Mouse (Mus musculus): ENCODE measurements around the gene Grm4. TPM values are rescaled to one million over a fixed set of nuclear protein-coding genes. Genes with fewer than 3 reads are reported as not detected.

The Grm4 gene
- 0.05 TPM in 1 of 2 replicates, not detected in the other for total RNA-seq (2017)

DNA sequence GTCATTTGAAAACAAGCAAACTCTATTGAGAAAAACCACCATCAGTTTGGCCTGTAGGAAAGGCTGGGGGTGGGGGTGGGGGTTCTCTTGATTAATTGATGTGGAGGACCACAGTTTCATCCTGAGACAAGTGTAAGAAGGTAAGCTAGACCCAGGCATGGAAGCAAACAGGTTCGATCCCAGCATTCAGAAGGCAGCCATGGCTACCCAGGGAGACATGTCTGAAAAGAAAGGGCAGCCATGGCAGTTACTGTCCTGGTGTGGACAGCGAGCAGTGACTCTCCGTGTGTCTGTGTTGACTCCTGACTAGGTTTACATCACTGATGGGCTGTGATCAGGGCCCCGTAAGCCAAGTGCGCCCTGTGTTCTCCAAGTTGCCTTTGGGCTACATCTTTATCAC lies at the start of gene Grm4:
TSS of gene Grm4 (minus strand) at position 101 of the 400 bp plus-strand sequence.
- no peak for ATAC-seq (replicated peaks; ENCODE audit: low read depth, poor library complexity, severe bottlenecking)

DNA sequence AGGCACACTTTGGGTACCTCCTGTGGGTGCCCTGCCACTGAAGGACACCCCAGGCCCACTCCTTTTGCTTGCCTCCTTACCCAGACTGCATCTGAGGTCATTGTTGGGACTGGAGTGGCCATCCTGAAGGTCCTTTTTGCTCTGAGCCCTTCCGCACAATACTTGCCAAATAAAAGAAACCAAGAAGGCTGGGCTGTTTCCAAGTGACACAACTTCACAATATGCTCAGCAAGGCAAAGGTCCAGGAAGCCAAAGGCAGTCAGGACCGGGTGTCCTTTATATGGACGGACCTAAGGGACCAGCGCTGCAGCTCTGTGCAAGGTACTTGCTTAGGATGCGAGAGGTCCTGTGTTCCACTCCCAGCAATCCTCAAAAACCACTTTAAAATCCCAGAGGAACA lies 47.0 kb upstream of the Grm4 start:
- no peak for ATAC-seq (replicated peaks; ENCODE audit: low read depth, poor library complexity, severe bottlenecking)

DNA sequence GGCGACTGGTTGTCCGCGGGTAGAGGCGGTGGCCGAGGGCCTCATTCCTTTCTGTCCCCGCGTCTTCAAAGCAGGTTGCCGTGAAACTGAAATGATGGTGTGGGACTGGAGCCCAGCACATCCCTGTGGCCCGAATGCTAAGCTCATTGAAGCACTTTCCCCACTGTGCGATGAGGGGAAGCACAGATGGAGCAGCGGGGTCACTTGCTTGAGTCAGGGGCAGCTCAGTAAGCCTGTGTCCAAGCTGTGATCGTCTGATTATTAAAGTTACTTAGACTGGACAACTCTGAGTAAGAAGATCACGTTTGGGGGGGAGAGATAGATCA lies 44.7 kb upstream of the Grm4 start:
- no peak for ATAC-seq (replicated peaks; ENCODE audit: low read depth, poor library complexity, severe bottlenecking)

DNA sequence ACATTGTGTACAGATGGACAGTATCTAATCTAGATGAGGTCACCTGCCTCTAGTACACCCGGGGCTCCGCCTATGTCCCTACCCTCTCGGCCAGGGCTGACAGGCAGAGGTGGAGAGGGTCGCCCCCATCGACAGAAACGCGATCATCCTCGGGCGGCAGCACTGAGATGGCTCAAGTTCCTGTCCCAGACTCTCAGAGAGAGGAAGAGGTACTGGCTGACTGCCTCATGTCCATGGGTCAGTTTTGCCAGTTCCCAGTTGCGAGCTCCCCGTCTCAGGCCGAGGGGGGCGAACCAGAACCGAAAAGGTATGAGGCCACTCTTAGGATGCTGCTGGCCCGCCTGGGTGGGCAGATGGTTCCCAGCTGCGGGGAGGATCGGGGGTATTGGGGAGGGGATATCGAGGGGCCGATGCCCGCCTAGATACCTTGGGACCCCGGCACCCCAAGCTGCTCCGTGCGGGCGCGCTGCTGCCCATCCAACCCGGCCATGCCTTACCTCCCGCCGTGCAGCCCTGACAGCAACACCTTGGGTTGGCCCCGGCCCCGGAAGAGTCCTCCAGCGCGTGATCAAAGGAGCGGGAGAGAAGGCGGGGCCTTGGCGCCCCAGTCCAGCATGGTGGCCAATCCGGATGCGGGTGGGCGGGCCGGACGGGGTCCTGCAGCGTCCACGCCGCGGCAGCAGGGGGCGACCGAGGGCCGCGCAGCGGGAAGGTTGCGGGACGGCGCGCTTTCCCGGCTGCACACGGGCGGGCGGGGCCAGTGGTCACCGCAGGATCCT lies 44.1 kb upstream of the Grm4 start, which contains the start of gene AI413582:
TSS of gene AI413582 (minus strand) at position 594 of the 779 bp plus-strand sequence.
- ATAC-seq (replicated peaks; ENCODE audit: low read depth, poor library complexity, severe bottlenecking), result peak; percentile 74

DNA sequence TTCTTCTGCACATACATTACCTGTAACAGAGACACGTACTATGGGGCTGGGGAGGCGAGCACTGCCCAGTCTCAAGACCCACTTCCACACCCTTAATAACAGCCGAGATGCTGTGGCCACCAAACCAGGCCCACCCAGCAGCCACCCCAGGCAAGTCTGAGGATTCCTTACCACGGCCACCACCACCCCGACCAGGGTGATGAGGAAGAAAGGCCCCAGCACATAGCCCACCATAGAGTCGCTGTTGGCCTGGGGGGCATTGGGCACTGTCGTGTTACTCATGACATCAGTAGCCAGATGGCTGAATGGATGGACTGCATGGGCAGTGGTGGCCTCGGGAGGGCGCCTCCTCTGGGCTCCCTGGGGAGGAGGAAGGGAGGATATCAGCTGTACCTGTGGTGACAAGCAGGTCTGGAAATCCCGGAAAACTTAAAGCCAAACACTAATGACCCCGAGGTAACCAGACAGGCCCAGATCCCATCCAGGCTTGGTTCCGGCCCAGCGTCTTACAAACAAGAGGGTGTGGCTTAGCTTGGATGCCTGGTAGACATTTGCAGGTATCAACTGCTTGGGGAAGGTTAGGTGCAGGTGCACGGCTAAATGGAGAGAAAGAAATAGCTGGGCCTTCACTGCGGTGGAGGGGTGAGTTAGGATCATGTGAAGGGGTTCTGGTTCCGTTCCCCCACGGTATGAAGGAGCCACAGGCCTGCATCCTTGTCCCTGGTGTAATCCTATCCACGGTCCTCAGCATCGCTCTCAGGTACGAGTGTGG lies 43.4 kb upstream of the Grm4 start:
- ATAC-seq (replicated peaks; ENCODE audit: low read depth, poor library complexity, severe bottlenecking), result no peak

DNA sequence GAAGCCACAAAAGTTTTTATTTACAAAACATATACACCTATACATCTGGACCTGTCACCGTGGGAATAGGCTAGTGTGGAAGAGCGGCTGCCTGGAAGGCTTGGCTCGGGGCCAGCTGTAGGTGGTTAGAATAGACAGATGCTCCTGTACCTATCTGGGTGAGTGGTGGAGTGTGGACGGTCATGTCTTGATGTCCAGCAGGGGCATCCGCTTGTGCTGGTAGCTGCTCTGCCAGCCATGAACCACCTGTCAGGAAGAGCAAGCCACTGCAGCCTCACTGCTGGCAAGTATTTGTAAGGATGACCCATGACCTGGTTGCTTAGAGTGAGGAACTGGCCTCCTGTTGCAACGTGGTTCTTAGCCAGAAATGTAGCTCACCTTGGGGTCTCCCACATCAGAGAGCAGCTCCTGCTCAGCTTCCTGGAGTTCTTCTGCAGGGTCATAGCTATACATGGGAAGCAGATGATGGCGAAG lies 42.6 kb upstream of the Grm4 start:
- no peak for ATAC-seq (replicated peaks; ENCODE audit: low read depth, poor library complexity, severe bottlenecking)

DNA sequence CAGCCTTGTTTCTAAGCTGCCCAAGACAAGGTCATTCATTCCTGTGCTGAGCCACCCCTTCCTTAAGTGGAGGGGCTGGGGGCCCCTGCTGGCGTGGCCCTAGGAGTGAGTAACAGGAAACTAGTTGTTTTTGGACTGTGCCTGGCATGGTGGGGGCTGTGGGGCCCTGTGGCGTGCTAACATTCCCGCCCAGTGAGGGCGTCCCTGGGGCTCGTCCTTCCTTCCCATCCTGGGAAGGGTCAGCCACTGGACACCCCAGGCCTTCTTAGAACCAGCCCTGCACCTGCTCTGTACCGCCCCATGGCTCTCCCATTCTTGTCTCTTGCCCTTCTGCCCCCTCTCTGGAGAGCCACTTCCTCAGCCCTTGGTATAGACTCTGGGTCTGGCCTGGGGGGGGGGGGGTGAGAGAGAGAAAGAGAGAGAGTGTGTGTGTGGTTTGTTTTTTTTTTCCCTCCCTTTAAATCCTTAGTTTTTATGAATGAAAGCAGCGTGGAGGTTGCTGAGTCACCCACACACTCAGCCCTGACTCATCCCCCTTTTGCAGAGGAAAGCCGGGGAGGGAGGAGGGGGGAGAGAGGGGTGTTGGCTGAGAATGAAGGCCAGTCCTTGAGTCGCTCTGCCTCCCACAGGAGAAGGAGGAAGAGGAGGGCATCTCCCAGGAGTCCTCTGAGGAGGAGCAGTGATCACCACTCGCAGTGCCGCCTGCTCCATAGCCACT lies 40.8 kb upstream of the Grm4 start:
- ATAC-seq (replicated peaks; ENCODE audit: low read depth, poor library complexity, severe bottlenecking), result 0 out of 2 replicates have a peak, but pooled peaks have one; percentile 4

DNA sequence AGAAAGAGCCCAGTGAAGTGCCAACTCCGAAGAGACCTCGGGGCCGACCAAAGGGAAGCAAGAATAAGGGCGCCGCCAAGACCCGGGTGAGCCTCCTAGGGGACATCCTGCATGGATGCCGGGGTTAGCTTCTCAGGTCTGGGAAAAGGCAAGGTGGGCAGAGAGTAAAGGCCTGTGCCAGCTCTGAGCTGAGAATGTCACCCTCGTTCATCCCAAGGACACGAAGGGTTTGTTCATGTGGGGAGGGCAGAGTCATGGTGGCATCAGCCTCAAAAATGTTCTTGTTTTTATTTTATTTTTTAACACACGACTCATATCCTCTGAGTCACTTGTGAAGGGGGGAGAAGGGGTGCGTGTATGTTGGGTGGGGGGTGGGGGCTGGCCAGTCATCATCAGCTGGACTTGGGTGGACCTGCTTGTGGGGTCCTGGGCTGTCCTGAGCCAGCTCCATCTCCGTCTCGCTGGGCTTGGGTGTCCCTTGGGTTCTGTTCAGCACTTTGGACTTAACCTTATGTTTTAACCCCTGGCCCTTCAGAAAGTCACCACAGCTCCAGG lies 39.8 kb upstream of the Grm4 start:
- no peak for ATAC-seq (replicated peaks; ENCODE audit: low read depth, poor library complexity, severe bottlenecking)

DNA sequence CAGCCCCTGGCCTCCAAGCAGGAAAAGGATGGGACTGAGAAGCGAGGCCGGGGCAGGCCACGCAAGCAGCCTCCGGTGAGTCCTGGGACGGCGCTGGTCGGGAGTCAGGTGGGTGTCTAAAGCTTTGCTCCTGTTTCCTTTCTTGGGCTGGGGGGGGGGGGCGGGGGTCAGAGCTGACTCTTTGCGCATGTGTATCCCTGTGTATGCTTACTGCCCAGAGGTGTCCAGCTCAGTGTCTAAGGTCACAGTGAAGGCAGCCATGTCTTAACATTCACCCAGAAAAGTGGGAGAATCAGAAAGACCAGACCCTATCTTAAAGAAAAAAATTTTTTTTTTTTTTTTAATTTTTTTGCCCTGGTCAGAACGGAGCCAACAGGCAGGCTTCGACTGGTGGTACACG lies 38.4 kb upstream of the Grm4 start:
- ATAC-seq (replicated peaks; ENCODE audit: low read depth, poor library complexity, severe bottlenecking), result no peak

DNA sequence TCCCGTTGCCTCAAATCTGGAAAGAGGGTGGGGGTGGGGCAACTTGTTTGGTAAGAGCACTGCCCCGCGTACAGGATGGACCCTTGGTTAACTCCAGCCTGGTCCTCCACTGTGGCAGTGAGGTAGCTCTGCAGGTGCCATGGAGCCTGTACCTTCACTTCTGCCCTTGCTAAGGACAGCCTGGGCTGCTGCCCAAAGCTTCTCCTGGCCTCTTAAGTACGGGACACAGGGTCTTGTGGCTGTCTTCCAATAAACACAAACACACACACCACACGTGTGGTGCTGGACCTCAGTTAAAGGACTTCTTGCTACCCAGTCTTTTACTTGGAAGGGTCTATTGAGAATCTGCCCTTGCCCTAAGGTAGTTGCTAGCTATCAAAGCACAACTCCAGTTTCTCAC lies 37.6 kb upstream of the Grm4 start:
- ATAC-seq (replicated peaks; ENCODE audit: low read depth, poor library complexity, severe bottlenecking), result no peak

DNA sequence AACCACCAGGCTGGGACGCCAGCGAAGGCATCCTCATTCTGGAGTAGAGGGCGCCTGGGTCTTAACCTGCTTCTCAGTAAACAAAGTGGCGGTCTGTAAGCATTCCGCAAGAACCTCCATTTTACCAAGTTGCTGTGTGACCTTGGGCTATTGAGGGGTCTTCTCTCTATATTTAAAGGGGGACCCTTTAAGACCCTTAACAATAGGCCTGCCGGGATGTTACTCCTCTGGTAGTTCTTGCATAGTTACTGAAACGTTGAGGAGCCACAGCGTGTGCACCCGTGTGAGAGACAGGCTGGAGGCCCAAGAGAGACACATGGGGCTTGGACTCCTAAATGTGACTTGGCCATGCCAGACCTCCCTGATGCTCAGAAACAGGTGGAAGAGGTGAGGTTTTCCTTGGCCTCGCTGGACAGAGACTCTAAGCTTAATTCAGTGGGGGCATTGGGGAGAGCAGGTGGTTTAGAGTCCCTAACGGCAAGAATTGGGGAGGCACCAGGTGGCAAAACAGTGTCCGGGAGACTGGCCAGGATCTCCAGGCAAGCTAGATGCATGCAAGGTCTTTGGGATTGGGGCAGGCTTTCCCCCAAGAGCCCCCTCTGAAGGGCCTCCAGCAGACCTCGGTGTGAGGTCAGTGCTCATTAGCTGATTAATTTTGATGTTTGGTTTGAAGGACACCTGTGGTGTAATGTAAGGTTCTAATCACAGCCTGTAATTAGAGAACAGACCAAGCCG lies 36.9 kb upstream of the Grm4 start:
- no peak for ATAC-seq (replicated peaks; ENCODE audit: low read depth, poor library complexity, severe bottlenecking)

DNA sequence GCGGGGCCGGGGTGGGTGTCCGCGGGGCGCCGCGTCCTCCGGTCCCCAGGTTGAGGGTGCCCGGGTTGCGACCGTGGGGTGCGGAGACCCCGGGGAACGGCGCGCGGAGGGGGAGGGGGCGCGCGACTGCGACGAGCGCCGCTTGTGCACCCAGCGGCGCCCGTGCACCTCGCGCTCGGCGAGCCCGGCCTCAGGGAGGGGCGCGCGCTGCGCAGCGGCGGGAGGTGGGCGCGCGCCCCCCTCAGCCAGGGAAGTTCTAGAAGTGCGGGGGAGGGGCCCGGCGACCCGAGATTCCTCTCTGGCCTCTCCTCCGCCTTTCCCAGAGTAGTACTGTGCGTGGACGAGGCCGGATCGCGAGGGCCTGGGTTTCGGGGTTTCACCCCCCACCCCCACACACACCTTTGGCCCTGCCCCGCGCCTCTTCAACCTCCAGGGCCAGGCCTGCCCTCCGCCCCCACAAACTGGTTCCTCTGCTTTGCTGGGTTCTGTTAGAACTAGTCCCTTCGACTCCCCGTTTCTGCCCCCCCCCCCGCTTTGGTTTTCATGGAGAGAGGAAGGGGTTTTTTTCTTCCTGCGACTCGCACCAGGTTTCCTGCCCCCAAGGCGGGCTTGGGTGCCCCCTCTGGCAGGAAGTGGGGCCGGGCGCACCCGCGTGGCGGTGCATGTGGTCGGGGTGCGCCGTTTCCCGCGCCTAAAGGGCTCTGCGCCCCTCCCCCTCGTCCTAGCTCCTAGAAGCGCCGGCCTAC lies 36.2 kb upstream of the Grm4 start:
- peak; percentile 15; the same call in 1 of the 2 replicates for ATAC-seq (replicated peaks; ENCODE audit: low read depth, poor library complexity, severe bottlenecking)

DNA sequence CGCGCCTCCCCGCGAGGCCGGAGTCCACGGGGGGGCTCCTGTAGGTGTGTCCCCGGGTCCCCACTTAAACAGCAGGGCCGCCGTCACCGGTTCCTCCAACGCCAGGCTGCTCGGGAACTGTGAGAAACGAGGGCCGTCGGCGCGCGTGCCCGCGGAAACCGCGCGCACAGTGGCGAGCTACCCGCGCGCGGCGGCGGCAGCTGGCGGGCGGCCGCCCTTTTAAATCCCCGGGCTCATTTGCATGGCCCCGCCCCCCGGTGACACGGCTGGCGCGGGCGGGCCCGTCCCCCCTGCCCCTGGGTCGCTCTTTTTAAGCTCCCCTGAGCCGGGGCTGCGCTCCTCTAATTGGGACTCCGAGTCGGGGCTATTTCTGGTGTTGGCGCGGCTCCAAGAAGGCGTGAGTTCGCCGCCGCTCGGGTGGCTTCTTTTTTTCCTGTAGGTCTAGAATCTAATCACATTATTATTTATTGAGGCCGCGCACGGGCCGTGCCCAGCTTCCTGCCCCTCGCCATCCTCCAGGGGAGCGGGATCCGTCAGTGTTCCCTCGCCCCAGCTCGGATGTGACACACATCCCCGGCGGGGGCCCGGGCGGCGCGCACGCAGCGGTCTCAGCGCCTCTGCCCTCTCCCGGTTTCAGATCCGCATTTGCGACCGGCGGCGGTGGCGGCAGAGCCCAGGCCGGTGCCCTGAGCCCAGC lies 35.3 kb upstream of the Grm4 start, which contains the start of gene Hmga1:
TSS of gene Hmga1 (plus strand) at position 183 of the 697 bp plus-strand sequence.
- ATAC-seq (replicated peaks; ENCODE audit: low read depth, poor library complexity, severe bottlenecking), result peak; percentile 24

DNA sequence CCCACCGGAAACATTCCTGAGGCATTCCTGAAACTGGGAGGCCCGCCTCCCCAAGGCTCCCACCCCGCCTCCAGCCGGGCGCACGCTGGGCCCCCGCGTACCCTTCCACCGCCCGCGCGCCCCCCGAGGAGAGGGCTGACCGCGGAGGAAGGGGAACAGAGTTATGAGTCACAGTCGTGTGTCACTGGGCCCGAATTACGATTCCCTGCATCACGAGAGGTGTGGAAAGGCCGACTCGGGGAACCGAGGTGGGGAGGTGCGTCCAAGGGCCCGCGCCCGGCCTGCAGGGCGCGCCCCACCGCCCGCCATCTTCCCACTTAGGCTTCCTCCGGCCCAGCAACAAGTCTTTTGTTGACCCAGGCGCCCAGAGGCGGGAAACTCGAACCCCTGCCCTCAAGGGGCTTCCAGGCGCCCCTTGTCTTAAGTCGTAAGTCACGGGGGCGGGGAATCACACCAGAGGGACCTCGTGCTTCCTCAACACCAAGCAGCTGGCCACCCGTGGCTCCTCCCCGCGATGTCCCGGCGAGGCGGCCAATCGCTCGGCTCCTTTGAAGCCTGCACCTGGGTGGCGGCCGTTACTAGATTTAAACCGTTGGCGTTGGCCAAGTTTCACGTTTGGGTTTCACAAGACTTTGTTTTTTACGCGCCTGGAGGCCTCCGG lies 34.4 kb upstream of the Grm4 start:
- peak; percentile 40 for ATAC-seq (replicated peaks; ENCODE audit: low read depth, poor library complexity, severe bottlenecking)

DNA sequence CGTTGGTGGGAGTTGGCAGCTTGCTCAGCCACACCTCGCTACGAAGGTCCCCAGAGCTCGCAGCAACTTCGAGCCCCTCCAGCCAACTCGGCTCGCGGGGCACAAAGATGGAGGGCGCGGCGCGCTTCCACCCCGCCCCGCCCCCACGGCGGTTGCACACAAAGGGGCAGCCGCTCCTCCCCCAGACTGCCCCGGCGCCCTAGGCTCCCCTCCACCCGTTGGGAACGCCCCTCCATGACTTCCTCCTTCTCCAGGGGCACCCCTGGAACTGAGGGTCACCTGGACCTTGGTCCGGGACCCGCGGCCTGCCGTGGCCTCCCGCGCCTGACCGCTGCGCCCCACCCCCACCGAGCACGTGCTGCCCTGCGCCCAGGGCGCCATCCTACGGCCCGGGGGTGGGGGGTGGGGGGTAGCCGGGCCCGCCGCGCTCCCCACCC lies 33.9 kb upstream of the Grm4 start:
- ATAC-seq (replicated peaks; ENCODE audit: low read depth, poor library complexity, severe bottlenecking), result peak; percentile 16

DNA sequence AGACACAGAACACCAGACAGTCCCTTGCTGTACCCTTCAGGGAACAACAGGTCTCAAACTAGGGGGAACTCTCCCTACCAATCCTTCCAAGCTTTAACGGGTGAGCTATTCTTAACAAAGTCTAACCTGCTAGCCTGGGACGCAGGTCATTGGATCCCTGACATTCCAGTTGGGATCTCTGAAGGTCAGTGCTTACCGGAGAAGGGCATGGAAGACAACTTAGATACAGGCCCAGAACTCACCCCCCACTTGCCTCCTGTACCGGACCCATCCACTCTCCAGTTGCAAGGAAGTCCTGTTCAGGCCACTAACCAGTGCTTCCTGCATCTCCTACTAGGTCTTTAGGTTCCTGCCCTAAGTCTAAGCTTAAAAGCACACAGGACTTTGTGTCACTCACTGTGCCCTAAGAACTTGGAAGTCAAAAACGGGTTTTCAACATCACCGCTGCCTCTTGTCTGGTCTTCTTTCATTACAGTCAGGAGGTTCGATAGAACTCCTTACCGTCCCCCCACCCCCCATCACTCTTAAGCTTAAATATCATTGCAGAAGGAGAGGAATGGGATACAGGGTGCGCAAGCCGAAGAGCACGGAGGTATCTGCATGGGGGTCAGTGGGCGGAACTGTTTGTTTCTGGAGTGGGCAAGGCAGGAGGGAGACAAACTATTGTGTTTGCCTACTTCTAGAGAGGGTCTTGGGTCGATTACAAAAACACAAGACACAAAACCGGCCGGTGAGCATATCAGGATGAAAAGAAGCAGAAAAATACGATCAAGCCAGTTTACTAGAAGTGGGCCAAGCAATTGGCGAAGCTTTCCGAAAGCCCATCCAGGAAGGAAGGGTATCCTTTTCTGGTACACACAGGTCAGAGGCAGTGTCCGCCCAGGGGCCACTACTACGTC lies 33.1 kb upstream of the Grm4 start:
- no peak for ATAC-seq (replicated peaks; ENCODE audit: low read depth, poor library complexity, severe bottlenecking)

Data from common myeloid progenitor, adult 5-6 weeks (primary cell).